ENCODE assay signal across 8 mouse cellular contexts in the genomic region with DNA sequence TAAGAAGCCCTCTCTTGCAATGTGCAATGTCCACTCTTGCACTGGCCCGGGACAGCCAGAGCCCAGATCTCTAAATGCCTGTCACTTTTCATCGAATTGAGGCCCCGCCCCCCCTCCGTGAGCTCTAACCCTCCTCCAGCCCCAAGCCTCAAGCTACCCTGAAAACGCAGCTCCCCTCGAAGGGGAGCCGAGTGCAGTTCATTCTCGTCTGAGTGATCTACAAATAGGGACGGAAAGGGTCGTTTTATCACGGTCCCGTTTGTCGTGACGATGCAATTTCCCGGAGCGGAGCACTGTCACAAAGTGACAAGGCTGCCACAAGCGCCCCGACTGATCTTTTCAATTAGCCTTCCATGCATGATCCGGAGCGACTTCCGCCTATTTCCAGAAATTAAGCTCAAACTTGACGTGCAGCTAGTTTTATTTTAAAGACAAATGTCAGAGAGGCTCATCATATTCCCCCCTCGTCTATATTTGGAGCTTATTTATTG. TPM values are rescaled to one million over a fixed set of nuclear protein-coding genes. Genes with fewer than 3 reads are reported as not detected.
A peak's percentile ranks its signal among the peaks of the same experiment; 100 is the strongest.
DNase-seq lines count a peak whose midpoint lies in the region; ATAC-seq lines count a peak whose summit lies in the region.

No protein-coding gene starts in this region.

- H3K9me3 ChIP-seq in forebrain, embryonic 15.5 days, result no peaks in the 10 kb centered on the region
- H3K9me3 ChIP-seq in midbrain, embryonic 13.5 days, result no peaks in the 10 kb centered on the region

- H3K36me3 ChIP-seq in forebrain, embryonic 15.5 days, result no peaks in the 10 kb centered on the region
- H3K36me3 ChIP-seq in midbrain, embryonic 13.5 days, result no peaks in the 10 kb centered on the region

- H3K27me3 ChIP-seq in forebrain, embryonic 15.5 days, result peaks cover 15% of the 10 kb centered on the region
- peaks cover 93% of the 10 kb centered on the region for H3K27me3 ChIP-seq in midbrain, embryonic 13.5 days

- H3K4me2 ChIP-seq in forebrain, embryonic 15.5 days (replicated peaks), result peak overlapping the region; percentile 50
- H3K4me2 ChIP-seq in midbrain, embryonic 13.5 days (replicated peaks), result peak overlapping the region; percentile 44

- peak; percentile 11; the same call in 1 of the 2 replicates for ATAC-seq in forebrain, embryonic 15.5 days (replicated peaks)
- no peak for ATAC-seq in midbrain, embryonic 13.5 days
- no peak for ATAC-seq in erythroid progenitor cell, adult 5-6 weeks (replicated peaks; ENCODE audit: low FRiP score, poor library complexity, severe bottlenecking)

- DNase-seq in heart, adult 11 months, result peak; percentile 54
- DNase-seq in heart, adult 9 months (ENCODE audit: low spot score in 2 of 2), result no peak
- peak; percentile 78 for DNase-seq in brain, adult 2 months (ENCODE audit: low read depth, low spot score)
- no peak for DNase-seq in ovary, postnatal 14 days (ENCODE audit: low spot score)
- DNase-seq in ovary, postnatal 10 days (ENCODE audit: low spot score), result no peak

- H3K27ac ChIP-seq in forebrain, embryonic 15.5 days (replicated peaks), result peak overlapping the region; percentile 74
- peak overlapping the region; percentile 52 for H3K27ac ChIP-seq in midbrain, embryonic 13.5 days

- WGBS in forebrain, embryonic 15.5 days, result 1% methylated on average over 23 of the region's 23 CpGs
- WGBS in midbrain, embryonic 13.5 days, result under 1% methylated on average over 23 of the region's 23 CpGs

- peak overlapping the region; percentile 58 for H3K4me3 ChIP-seq in forebrain, embryonic 15.5 days
- H3K4me3 ChIP-seq in midbrain, embryonic 13.5 days (replicated peaks), result peak overlapping the region; percentile 25

- peak overlapping the region; percentile 45 for H3K9ac ChIP-seq in forebrain, embryonic 15.5 days (replicated peaks)
- H3K9ac ChIP-seq in midbrain, embryonic 13.5 days (replicated peaks), result peak overlapping the region; percentile 45

- H3K4me1 ChIP-seq in forebrain, embryonic 15.5 days, result peaks cover 38% of the 10 kb centered on the region
- H3K4me1 ChIP-seq in midbrain, embryonic 13.5 days (replicated peaks), result peaks cover 18% of the 10 kb centered on the region; the same call in 1 of the 2 replicates

RNA-seq across cellular contexts. Expression of gene Pax6, which starts 13.4 kb away (rescaled TPM):
- 45.0 and 57.0 TPM in 2 replicates for polyA plus RNA-seq in forebrain, embryonic 15.5 days (2015; fragmentation: Nextera tagmentation; extraction: Ambion mirVana)
- polyA plus RNA-seq in midbrain, embryonic 13.5 days (2015; fragmentation: Nextera tagmentation; extraction: Ambion mirVana), result 39.9 and 40.9 TPM in 2 replicates
- not detected in 2 replicates for total RNA-seq in erythroid progenitor cell, adult 5-6 weeks (2015; ENCODE audit: low replicate concordance)
- not detected in 2 replicates for total RNA-seq in erythroid progenitor cell, adult 5-6 weeks (2017; ENCODE audit: low replicate concordance)

Comparison
In these comparisons a context has a peak if more than half of its experiments do, and no peak if none do; other contexts are left out.
1. DNase-seq: peak in heart, adult 11 months (single experiment) and brain, adult 2 months (single experiment); none in heart, adult 9 months (0 of 2), ovary, postnatal 14 days (single experiment) and ovary, postnatal 10 days (single experiment).